Mouse (Mus musculus) cortical plate, adult 2 months (tissue): Measurements from ENCODE around the gene BC030499. TPM values are rescaled to one million over a fixed set of nuclear protein-coding genes. Genes with fewer than 3 reads are reported as not detected.
"Not testable (repeated sequence)": the region's sequence is repeated elsewhere in the genome, so short reads cannot be mapped to it uniquely, and the experiment has no call there.

Source experiments
- H3K27ac ChIP-seq: fragments of 200-500 bp; 2 replicates; pipeline ENCODE4 v1.5.1; 2012; ENCODE audit warnings: low read length, control low read depth, inconsistent platforms; ENCODE audit not compliant: insufficient read depth
- H3K4me1 ChIP-seq: fragments of 200-500 bp; 2 replicates; pipeline ENCODE4 v1.6.1; 2011; ENCODE audit warnings: low read length; ENCODE audit not compliant: control insufficient read depth, insufficient read depth
- H3K4me3 ChIP-seq: fragments of 200-500 bp; 2 replicates; pipeline ENCODE4 v1.5.1; 2011; ENCODE audit warnings: mild to moderate bottlenecking, low read length, control low read depth; ENCODE audit not compliant: insufficient read depth
- CTCF ChIP-seq: fragments of 200-500 bp; IDR thresholded peaks from 2 replicates; pipeline ENCODE4 v1.5.1; 2011; ENCODE audit warnings: mild to moderate bottlenecking, control low read depth, low read length; ENCODE audit not compliant: insufficient read depth; ENCODE audit errors: extremely low read depth
- POLR2A ChIP-seq: fragments of 200-500 bp; IDR thresholded peaks from 2 replicates; pipeline ENCODE4 v1.6.1; 2011; ENCODE audit warnings: mild to moderate bottlenecking, low read length, control low read depth; ENCODE audit not compliant: insufficient read depth; ENCODE audit errors: extremely low read depth
- polyA plus RNA-seq: library from polyadenylated mRNA; depleted of rRNA; stranded (reverse); fragments of >200 nt; gene quantifications from 2 replicates; pipeline ENCODE4 v1.2.3, GENCODE M21; 2012

Gene BC030499
- polyA plus RNA-seq, 1 experiment, result 31.8 TPM

- peaks cover 5% of the 10 kb centered on the region; the same call in 1 of the 2 replicates for H3K4me1 ChIP-seq
- peak within 1 kb of the TSS; percentile 60 for H3K27ac ChIP-seq
- H3K4me3 ChIP-seq, result peak within 1 kb of the TSS; percentile 99
Observed at GRCm38 (mm10) chr11:78261380-78262352, 29.0 kb upstream of the BC030499 start, which contains the start of gene 2610507B11Rik. 2610507B11Rik (plus strand) TSS chr11:78261752.

GRCm38 (mm10) chr11:78262550-78262949 lies 28.1 kb upstream of the BC030499 start:
- no peak overlapping the region for H3K27ac ChIP-seq
- H3K4me1 ChIP-seq, result peaks cover 5% of the 10 kb centered on the region; the same call in 1 of the 2 replicates
- TF ChIP-seq POLR2A (no peak), CTCF (peak; percentile 50)
- H3K4me3 ChIP-seq, result peak overlapping the region; percentile 99

More at GRCm38 (mm10) chr11:78261380-78262352, 29.0 kb upstream of the BC030499 start, which contains the start of gene 2610507B11Rik:
- TF ChIP-seq CTCF, result no peak
- TF ChIP-seq POLR2A, result peak; percentile 47; the same call in 1 of the 2 replicates

GRCm38 (mm10) chr11:78265571-78265970 lies 25.1 kb upstream of the BC030499 start:
- no peak overlapping the region for H3K27ac ChIP-seq
- TF ChIP-seq POLR2A (no peak), CTCF (no peak)

GRCm38 (mm10) chr11:78271986-78272385 lies 18.7 kb upstream of the BC030499 start:
- peaks cover 4% of the 10 kb centered on the region; the same call in 1 of the 2 replicates for H3K4me1 ChIP-seq
- TF ChIP-seq POLR2A (no peak), CTCF (no peak)
- H3K4me3 ChIP-seq, result no peak overlapping the region
- no peak overlapping the region for H3K27ac ChIP-seq

More at GRCm38 (mm10) chr11:78265571-78265970, 25.1 kb upstream of the BC030499 start:
- Histone ChIP-seq H3K4me1 (peaks cover 5% of the 10 kb centered on the region; the same call in 1 of the 2 replicates), H3K4me3 (no peak overlapping the region)

- no peak for TF ChIP-seq CTCF
- no peak for TF ChIP-seq POLR2A
Observed at GRCm38 (mm10) chr11:78275596-78275995, 15.0 kb upstream of the BC030499 start.

GRCm38 (mm10) chr11:78276169-78276568 lies 14.5 kb upstream of the BC030499 start:
- H3K4me3 ChIP-seq, H3K4me1 ChIP-seq, H3K27ac ChIP-seq: not testable (repeated sequence)

More at GRCm38 (mm10) chr11:78275596-78275995, 15.0 kb upstream of the BC030499 start:
- Histone ChIP-seq H3K27ac (no peak overlapping the region), H3K4me3 (no peak overlapping the region), H3K4me1 (peaks cover 4% of the 10 kb centered on the region; the same call in 1 of the 2 replicates)

GRCm38 (mm10) chr11:78278853-78279252 lies 11.8 kb upstream of the BC030499 start:
- Histone ChIP-seq H3K4me1 (no peaks in the 10 kb centered on the region), H3K27ac (no peak overlapping the region), H3K4me3 (no peak overlapping the region)
- TF ChIP-seq POLR2A, result no peak
- TF ChIP-seq CTCF, result no peak

GRCm38 (mm10) chr11:78279586-78279985 lies 11.1 kb upstream of the BC030499 start:
- Histone ChIP-seq H3K4me3 (no peak overlapping the region), H3K27ac (no peak overlapping the region), H3K4me1 (no peaks in the 10 kb centered on the region)
- TF ChIP-seq POLR2A (no peak), CTCF (no peak)

- no peak overlapping the region for H3K4me3 ChIP-seq
- H3K4me1 ChIP-seq, result peaks cover 2% of the 10 kb centered on the region; the same call in 1 of the 2 replicates
- no peak overlapping the region for H3K27ac ChIP-seq
- no peak for TF ChIP-seq POLR2A
- no peak for TF ChIP-seq CTCF
Observed at GRCm38 (mm10) chr11:78289146-78289763, 1.4 kb upstream of the BC030499 start.

GRCm38 (mm10) chr11:78294585-78294984 lies 3.9 kb downstream of the BC030499 start:
- no peak overlapping the region for H3K27ac ChIP-seq
- H3K4me3 ChIP-seq, result no peak overlapping the region
- H3K4me1 ChIP-seq, result peaks cover 2% of the 10 kb centered on the region; the same call in 1 of the 2 replicates
- no peak for TF ChIP-seq CTCF
- TF ChIP-seq POLR2A, result no peak
